Mouse (Mus musculus) bone marrow macrophage, adult 2 months (primary cell): ENCODE measurements around the gene Tmem217. TPM values are rescaled to one million over a fixed set of nuclear protein-coding genes. Genes with fewer than 3 reads are reported as not detected.

Source experiments
- H3K27ac ChIP-seq: 2 replicates; pipeline ENCODE4 v1.5.1; 2012; ENCODE audit warnings: low read depth, low read length; ENCODE audit not compliant: insufficient read depth
- H3K4me1 ChIP-seq: 2 replicates; pipeline ENCODE4 v1.6.1; 2012; ENCODE audit warnings: low read length; ENCODE audit not compliant: control insufficient read depth, insufficient read depth
- H3K4me3 ChIP-seq: 2 replicates; pipeline ENCODE4 v1.5.1; 2012; ENCODE audit warnings: mild to moderate bottlenecking, low read length, moderate library complexity; ENCODE audit not compliant: insufficient read depth
- CTCF ChIP-seq: IDR thresholded peaks from 2 replicates; pipeline ENCODE4 v1.5.1; 2012; ENCODE audit warnings: low read depth, mild to moderate bottlenecking, low read length, moderate library complexity
- POLR2A ChIP-seq: IDR thresholded peaks from 2 replicates; pipeline ENCODE4 v1.6.1; 2012; ENCODE audit warnings: mild to moderate bottlenecking, low read depth, low read length, borderline replicate concordance
- polyA plus RNA-seq: library from polyadenylated mRNA; stranded (reverse); fragments of >200 nt; gene quantifications from 2 replicates; pipeline ENCODE4 v1.2.4, GENCODE M21; 2012; ENCODE audit not compliant: missing spikeins, insufficient read depth, insufficient read length

Gene Tmem217
- polyA plus RNA-seq, 1 experiment, result not detected

GRCm38 (mm10) chr17:29478271-29478670, 73.9 kb downstream of the Tmem217 start:
- peak overlapping the region; percentile 81 for H3K27ac ChIP-seq
- peaks cover 26% of the 10 kb centered on the region for H3K4me1 ChIP-seq
- no peak for TF ChIP-seq POLR2A

GRCm38 (mm10) chr17:29477357-29477756, 74.8 kb downstream of the Tmem217 start:
- no peak for TF ChIP-seq POLR2A
- TF ChIP-seq CTCF, result no peak
- peaks cover 29% of the 10 kb centered on the region for H3K4me1 ChIP-seq
- no peak overlapping the region for H3K27ac ChIP-seq
- no peak overlapping the region for H3K4me3 ChIP-seq

More at GRCm38 (mm10) chr17:29478271-29478670, 73.9 kb downstream of the Tmem217 start:
- H3K4me3 ChIP-seq, result no peak overlapping the region

- H3K4me1 ChIP-seq, result peaks cover 29% of the 10 kb centered on the region
- no peak for TF ChIP-seq CTCF
- no peak for TF ChIP-seq POLR2A
- H3K4me3 ChIP-seq, result no peak overlapping the region
- H3K27ac ChIP-seq, result no peak overlapping the region
Observed at GRCm38 (mm10) chr17:29476461-29476860, 75.7 kb downstream of the Tmem217 start.

Other genes starting within 250 kb of the Tmem217 start
- gene Pi16, start 234.7 kb downstream of the Tmem217 start, polyA plus RNA-seq, result 0.41 TPM in 1 of 2 replicates, not detected in the other
- 129 and 138 TPM in 2 replicates for gene Mtch1, start 204.5 kb downstream of the Tmem217 start, polyA plus RNA-seq
- 136 and 152 TPM in 2 replicates for gene Fgd2, start 191.5 kb downstream of the Tmem217 start, polyA plus RNA-seq
- 84.5 and 85.2 TPM in 2 replicates for gene Pim1, start 61.6 kb downstream of the Tmem217 start, polyA plus RNA-seq
- not detected in 2 replicates for gene Gm17657, start 2.7 kb downstream of the Tmem217 start, polyA plus RNA-seq
- 10.3 and 10.8 TPM in 2 replicates for gene Tbc1d22b, start 2.6 kb downstream of the Tmem217 start, polyA plus RNA-seq
- 20.2 and 22.5 TPM in 2 replicates for gene Rnf8, start 62.4 kb upstream of the Tmem217 start, polyA plus RNA-seq
- 2.8 and 3.3 TPM in 2 replicates for gene Gm28043, start 62.5 kb upstream of the Tmem217 start, polyA plus RNA-seq
- 60.7 and 61.3 TPM in 2 replicates for gene Cmtr1, start 108.2 kb upstream of the Tmem217 start, polyA plus RNA-seq
- gene Ccdc167, start 164.7 kb upstream of the Tmem217 start, polyA plus RNA-seq, result 14.5 and 16.3 TPM in 2 replicates